Mouse (Mus musculus): ENCODE data around the gene Btk. TPM values are rescaled to one million over a fixed set of nuclear protein-coding genes. Genes with fewer than 3 reads are reported as not detected.
"Not testable (repeated sequence)": the region's sequence is repeated elsewhere in the genome, so short reads cannot be mapped to it uniquely, and the experiment has no call there.

Btk gene
- polyA plus RNA-seq, 1 experiment from 2014 or later, result 1.1 TPM

GRCm38 (mm10) chrX:134564326-134564725, 19.0 kb downstream of the Btk start:
- Histone ChIP-seq H3K9me3 (no peaks in the 10 kb centered on the region), H3K27me3 (no peaks in the 10 kb centered on the region), H3K4me3 (no peak overlapping the region), H3K27ac (no peak overlapping the region), H3K4me2 (no peak overlapping the region), H3K36me3 (no peaks in the 10 kb centered on the region), H3K9ac (no peak overlapping the region), H3K4me1 (replicated peaks) (no peaks in the 10 kb centered on the region)
- WGBS, result 89% methylated on average over 4 of the region's 4 CpGs
- ATAC-seq (ENCODE audit: low FRiP score), result no peak

DNA sequence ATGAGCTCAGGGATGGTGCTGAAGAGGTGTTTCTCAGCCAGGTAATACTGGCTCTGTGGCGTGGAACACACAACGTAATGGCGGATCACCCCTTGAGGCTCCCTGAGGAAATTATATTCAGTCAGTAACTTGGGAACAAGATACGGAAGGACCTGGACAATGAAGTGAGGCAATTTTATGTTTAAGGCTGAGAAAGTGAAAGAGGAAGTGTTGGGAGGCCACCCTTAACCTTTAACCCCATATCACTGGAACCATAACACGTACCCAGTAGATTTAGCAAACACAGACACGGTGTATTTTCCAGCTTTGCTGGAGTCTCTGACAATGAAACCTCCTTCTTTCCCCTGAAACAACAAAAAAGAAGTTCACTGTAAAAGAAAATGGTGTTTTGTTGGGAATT, 28.9 kb downstream of the Btk start:
- Histone ChIP-seq H3K9ac (no peak overlapping the region), H3K4me1 (replicated peaks) (no peaks in the 10 kb centered on the region), H3K4me3 (no peak overlapping the region), H3K36me3 (no peaks in the 10 kb centered on the region), H3K27me3 (no peaks in the 10 kb centered on the region), H3K9me3 (no peaks in the 10 kb centered on the region), H3K27ac (no peak overlapping the region), H3K4me2 (no peak overlapping the region)
- 83% methylated on average over 6 of the region's 6 CpGs for WGBS
- no peak for ATAC-seq (ENCODE audit: low FRiP score)

DNA sequence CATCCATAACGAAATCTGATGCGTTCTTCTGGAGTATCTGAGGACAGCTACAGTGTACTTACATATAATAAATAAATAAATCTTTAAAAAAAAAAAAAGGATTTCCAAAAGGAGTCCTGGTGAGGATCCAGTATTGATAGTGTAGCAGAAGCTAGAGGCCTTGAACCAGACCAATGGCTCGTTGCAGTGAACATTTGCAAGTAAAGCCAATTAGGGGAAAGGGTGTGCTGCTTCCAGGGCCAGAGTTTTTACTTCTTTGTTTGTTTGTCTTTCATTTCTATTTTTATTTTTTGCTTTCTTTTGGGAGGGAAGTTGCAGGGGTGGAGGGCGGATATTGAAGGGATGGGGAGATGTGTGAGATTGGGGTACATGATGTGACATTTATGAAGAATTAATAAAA, 30.0 kb downstream of the Btk start:
- Histone ChIP-seq H3K9me3 (no peaks in the 10 kb centered on the region), H3K36me3 (no peaks in the 10 kb centered on the region), H3K4me2 (no peak overlapping the region), H3K9ac (no peak overlapping the region), H3K4me1 (replicated peaks) (no peaks in the 10 kb centered on the region), H3K27me3 (no peaks in the 10 kb centered on the region), H3K4me3 (no peak overlapping the region), H3K27ac (no peak overlapping the region)
- ATAC-seq (ENCODE audit: low FRiP score), result no peak
- 93% methylated on average over 4 of the region's 4 CpGs for WGBS

DNA sequence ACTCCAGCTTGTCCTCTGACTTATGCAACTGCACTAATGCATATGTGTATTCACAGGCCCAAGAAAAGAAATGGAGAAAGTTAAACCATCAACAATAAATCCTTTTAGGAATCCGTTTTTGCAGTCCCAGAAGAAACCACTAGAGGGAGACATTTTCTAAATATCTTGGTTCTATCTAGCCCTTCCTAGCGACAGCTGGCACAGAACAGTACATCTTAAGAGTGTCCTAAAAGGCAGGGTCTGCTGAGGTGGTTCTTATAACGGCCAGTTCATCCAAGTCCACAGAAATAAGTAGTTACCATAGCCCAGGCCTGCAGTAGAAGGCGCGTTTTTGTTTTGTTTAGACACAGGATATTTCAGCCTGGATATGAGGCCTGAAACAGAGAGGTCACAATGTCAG, 32.5 kb downstream of the Btk start:
- Histone ChIP-seq H3K27ac (no peak overlapping the region), H3K27me3 (no peaks in the 10 kb centered on the region), H3K9ac (no peak overlapping the region), H3K4me1 (replicated peaks) (no peaks in the 10 kb centered on the region), H3K4me2 (no peak overlapping the region), H3K36me3 (no peaks in the 10 kb centered on the region), H3K9me3 (no peaks in the 10 kb centered on the region), H3K4me3 (no peak overlapping the region)
- ATAC-seq (ENCODE audit: low FRiP score), result no peak
- WGBS, result 18% methylated on average over 5 of the region's 5 CpGs

GRCm38 (mm10) chrX:134547330-134547729, 36.0 kb downstream of the Btk start:
- no peak for ATAC-seq (ENCODE audit: low FRiP score)
- H3K4me1 ChIP-seq (replicated peaks), result no peaks in the 10 kb centered on the region
- no peaks in the 10 kb centered on the region for H3K36me3 ChIP-seq
- no peak overlapping the region for H3K27ac ChIP-seq
- no peaks in the 10 kb centered on the region for H3K27me3 ChIP-seq
- H3K9me3 ChIP-seq, result no peaks in the 10 kb centered on the region
- no peak overlapping the region for H3K4me2 ChIP-seq
- H3K4me3 ChIP-seq, result no peak overlapping the region
- WGBS, result 92% methylated on average over 4 of the region's 4 CpGs
- H3K9ac ChIP-seq, result no peak overlapping the region

GRCm38 (mm10) chrX:134541955-134542308, 41.4 kb downstream of the Btk start:
- whole genome bisulfite sequencing, result 15% methylated on average over 6 of the region's 6 CpGs
- ATAC-seq (ENCODE audit: low FRiP score), result no peak; the same call in 1 of the 2 replicates
- H3K4me2 ChIP-seq, result peak overlapping the region; percentile 54
- no peak overlapping the region for H3K27ac ChIP-seq
- no peaks in the 10 kb centered on the region for H3K27me3 ChIP-seq
- H3K9me3 ChIP-seq, result no peaks in the 10 kb centered on the region
- H3K36me3 ChIP-seq, result no peaks in the 10 kb centered on the region
- peak overlapping the region; percentile 52 for H3K4me3 ChIP-seq
- H3K9ac ChIP-seq, result peak overlapping the region; percentile 58; the same call in 1 of the 2 replicates
- no peaks in the 10 kb centered on the region for H3K4me1 ChIP-seq (replicated peaks)

DNA sequence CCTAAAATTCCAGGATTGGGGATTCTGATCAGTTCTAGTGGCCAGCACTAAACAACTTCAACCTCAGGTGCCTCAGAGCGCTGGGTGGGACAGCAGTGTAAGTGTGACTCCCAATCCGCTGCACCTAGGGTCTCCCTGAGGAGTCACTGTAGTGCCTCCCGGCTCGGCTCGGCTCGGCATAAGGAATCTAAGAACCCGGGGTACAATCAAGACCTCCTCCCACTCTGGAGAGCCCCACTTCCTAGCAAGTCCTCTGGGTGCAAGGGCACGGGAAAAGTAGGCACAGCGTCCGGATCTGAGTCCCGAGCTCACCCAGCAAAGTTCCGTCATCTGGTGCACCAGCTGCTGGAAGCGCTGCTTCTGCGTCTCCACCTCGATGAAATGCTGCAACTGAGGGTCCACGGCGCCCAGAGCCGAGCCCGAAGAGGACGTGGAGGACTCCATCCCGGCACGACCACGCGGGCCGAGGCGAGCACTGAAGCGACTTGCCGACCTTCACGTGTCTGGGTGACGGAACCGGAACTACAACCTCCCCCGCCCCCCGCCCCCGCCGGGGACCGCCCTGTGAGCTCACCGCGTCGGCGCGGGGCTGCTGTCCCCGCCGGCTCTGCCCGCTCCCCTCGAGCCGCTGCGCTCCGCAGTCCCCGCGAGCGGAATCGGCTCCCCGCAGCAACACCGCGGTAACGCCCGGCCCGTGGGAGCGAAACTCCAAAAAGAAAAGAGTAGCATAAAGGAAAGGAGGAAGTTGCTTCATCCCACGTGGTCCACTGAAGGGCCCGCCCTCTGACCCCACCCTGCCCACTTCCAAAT, 42.0 kb downstream of the Btk start, which contains the start of gene Timm8a1:
Gene Timm8a1 (minus strand): TSS at position 721 of the 810 bp plus-strand sequence.
- H3K36me3 ChIP-seq, result no peaks in the 10 kb centered on the region
- no peaks in the 10 kb centered on the region for H3K27me3 ChIP-seq
- WGBS, result 16% methylated on average over 44 of the region's 61 CpGs
- peak within 1 kb of the TSS; percentile 65 for H3K9ac ChIP-seq
- H3K4me1 ChIP-seq (replicated peaks), result no peaks in the 10 kb centered on the region
- H3K9me3 ChIP-seq, result no peaks in the 10 kb centered on the region
- ATAC-seq (ENCODE audit: low FRiP score), result peak; percentile 95
- no peak within 1 kb of the TSS for H3K27ac ChIP-seq
- H3K4me2 ChIP-seq, result peak within 1 kb of the TSS; percentile 64
- peak within 1 kb of the TSS; percentile 52 for H3K4me3 ChIP-seq

DNA sequence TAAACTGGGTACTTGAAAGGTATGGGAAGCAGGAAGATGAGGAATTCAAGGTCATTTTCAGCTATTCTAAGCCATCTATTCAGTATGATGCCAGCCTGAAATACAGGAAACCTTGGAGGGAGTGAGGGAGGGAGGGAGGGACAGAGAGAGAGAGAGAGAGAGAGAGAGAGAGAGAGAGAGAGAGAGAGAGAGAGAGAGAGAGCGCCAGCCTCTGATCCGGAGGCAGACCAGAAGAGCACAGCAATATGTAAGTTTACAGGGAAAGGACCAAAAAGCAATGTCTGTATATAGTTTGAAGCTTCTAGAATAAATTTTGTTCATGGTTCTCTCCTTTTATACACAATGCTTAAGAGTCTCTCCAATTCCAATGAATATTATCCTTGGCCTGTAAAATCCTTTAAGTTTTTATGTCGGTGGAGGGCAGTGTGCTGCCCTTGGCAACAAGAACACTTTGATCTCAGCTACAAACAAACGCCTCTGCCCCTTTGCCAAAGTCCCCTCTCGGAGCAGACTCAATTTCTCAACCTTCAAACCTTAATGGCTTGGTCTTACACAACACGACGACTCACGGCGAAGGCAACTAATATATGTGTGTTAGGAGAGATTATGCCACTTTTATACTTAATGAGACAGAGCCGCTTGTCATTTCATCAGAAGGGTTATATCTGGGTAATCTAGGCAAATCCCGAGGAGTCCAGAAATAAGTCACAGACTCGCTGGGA, 42.8 kb downstream of the Btk start:
- H3K27ac ChIP-seq, result no peak overlapping the region
- no peaks in the 10 kb centered on the region for H3K27me3 ChIP-seq
- ATAC-seq (ENCODE audit: low FRiP score), result no peak; the same call in 1 of the 2 replicates
- peak overlapping the region; percentile 65 for H3K9ac ChIP-seq
- no peaks in the 10 kb centered on the region for H3K9me3 ChIP-seq
- H3K36me3 ChIP-seq, result no peaks in the 10 kb centered on the region
- H3K4me1 ChIP-seq (replicated peaks), result no peaks in the 10 kb centered on the region
- 23% methylated on average over 12 of the region's 12 CpGs for WGBS
- peak overlapping the region; percentile 52 for H3K4me3 ChIP-seq
- H3K4me2 ChIP-seq, result peak overlapping the region; percentile 64

- H3K4me2 ChIP-seq, result not testable (repeated sequence)
- 92% methylated on average over 10 of the region's 10 CpGs for WGBS
Observed at GRCm38 (mm10) chrX:134539795-134540194, 43.6 kb downstream of the Btk start.

DNA sequence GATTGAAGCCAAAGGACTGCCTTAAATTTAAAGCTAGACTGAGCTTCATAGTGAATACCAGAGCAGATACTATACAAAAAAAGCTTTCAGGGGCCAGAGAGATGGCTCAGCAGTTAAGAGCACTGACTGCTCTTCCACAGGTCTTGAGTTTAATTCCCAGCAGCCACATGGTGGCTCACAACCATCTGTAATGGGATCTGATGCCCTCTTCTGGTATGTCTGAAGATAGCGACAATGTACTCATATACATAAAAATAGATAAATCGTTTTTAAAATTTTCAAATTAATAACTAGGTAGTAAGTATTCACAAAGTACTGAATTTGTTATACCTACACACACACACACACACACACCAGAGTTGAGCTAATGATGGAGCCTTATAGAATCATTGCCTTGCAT, 50.0 kb downstream of the Btk start:
- Histone ChIP-seq H3K9ac (no peak overlapping the region), H3K4me3 (no peak overlapping the region), H3K36me3 (no peaks in the 10 kb centered on the region), H3K27me3 (no peaks in the 10 kb centered on the region), H3K27ac (no peak overlapping the region), H3K4me1 (replicated peaks) (no peaks in the 10 kb centered on the region), H3K4me2 (no peak overlapping the region), H3K9me3 (no peaks in the 10 kb centered on the region)
- WGBS, result 93% methylated on average over 2 of the region's 2 CpGs
- no peak for ATAC-seq (ENCODE audit: low FRiP score)

More at GRCm38 (mm10) chrX:134539795-134540194, 43.6 kb downstream of the Btk start:
- not testable (repeated sequence) for H3K4me1 ChIP-seq (replicated peaks); H3K4me3 ChIP-seq; H3K36me3 ChIP-seq; H3K27ac ChIP-seq; ATAC-seq (ENCODE audit: low FRiP score); H3K9ac ChIP-seq; H3K9me3 ChIP-seq; H3K27me3 ChIP-seq

DNA sequence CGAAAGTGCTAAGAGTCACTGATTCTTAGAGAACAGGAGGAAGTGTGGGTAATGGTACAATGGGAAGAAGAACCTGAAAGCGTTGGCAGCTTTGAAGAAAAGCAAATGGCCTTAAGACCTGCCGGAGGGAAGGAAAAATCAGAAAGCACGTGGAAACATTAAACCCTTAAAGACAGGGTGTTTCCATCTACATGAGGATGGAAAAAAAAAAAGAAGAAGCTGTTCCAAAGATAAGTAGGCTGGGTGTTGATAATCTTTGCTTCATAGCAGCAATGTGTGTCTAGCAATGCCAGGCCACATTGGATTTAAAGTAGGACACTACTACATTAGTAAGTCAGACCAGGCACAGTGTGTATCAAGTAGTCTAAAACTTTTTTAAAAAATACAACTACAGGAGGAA, 58.1 kb downstream of the Btk start:
- H3K9me3 ChIP-seq, result no peaks in the 10 kb centered on the region
- no peaks in the 10 kb centered on the region for H3K4me1 ChIP-seq (replicated peaks)
- ATAC-seq (ENCODE audit: low FRiP score), result no peak
- H3K4me2 ChIP-seq, result no peak overlapping the region
- no peaks in the 10 kb centered on the region for H3K27me3 ChIP-seq
- H3K9ac ChIP-seq, result no peak overlapping the region
- 91% methylated on average over 4 of the region's 4 CpGs for WGBS
- no peak overlapping the region for H3K4me3 ChIP-seq
- no peaks in the 10 kb centered on the region for H3K36me3 ChIP-seq
- no peak overlapping the region for H3K27ac ChIP-seq

GRCm38 (mm10) chrX:134523772-134524171, 59.6 kb downstream of the Btk start:
- no peak for ATAC-seq (ENCODE audit: low FRiP score)
- H3K27ac ChIP-seq, result no peak overlapping the region
- H3K4me1 ChIP-seq (replicated peaks), result no peaks in the 10 kb centered on the region
- no peaks in the 10 kb centered on the region for H3K36me3 ChIP-seq
- H3K9ac ChIP-seq, result no peak overlapping the region
- no peaks in the 10 kb centered on the region for H3K27me3 ChIP-seq
- H3K9me3 ChIP-seq, result no peaks in the 10 kb centered on the region
- H3K4me2 ChIP-seq, result no peak overlapping the region
- H3K4me3 ChIP-seq, result no peak overlapping the region
- WGBS, result 85% methylated on average over 4 of the region's 4 CpGs

DNA sequence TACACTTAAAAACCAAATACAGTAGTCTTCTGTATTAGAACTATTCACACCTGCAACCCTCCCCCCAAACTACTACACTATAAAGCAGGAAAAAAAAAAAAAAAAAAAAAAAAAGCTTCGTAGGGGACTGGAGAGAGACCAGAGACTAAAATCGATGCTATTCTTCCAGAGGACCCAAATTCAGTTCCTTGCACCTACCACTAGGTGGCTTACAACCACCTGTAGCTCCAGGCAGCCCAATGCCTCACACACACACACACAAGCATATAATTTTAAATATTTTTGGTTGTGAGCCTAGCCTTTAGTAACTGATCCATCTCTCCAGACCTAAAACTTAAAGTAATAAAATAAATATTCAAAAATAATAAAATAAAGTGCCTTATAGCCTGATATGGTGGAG, 73.9 kb downstream of the Btk start:
- no peak overlapping the region for H3K4me2 ChIP-seq
- no peak for ATAC-seq (ENCODE audit: low FRiP score)
- no peak overlapping the region for H3K9ac ChIP-seq
- H3K4me3 ChIP-seq, result no peak overlapping the region
- H3K4me1 ChIP-seq (replicated peaks), result no peaks in the 10 kb centered on the region
- no peaks in the 10 kb centered on the region for H3K27me3 ChIP-seq
- no peaks in the 10 kb centered on the region for H3K36me3 ChIP-seq
- 36% methylated on average over 2 of the region's 2 CpGs for WGBS
- no peaks in the 10 kb centered on the region for H3K9me3 ChIP-seq
- H3K27ac ChIP-seq, result no peak overlapping the region
